Mouse (Mus musculus): ENCODE data around the gene Fahd1. TPM values are rescaled to one million over a fixed set of nuclear protein-coding genes. Genes with fewer than 3 reads are reported as not detected.

The Fahd1 gene
- polyA plus RNA-seq, 1 experiment: 7.8 TPM

DNA sequence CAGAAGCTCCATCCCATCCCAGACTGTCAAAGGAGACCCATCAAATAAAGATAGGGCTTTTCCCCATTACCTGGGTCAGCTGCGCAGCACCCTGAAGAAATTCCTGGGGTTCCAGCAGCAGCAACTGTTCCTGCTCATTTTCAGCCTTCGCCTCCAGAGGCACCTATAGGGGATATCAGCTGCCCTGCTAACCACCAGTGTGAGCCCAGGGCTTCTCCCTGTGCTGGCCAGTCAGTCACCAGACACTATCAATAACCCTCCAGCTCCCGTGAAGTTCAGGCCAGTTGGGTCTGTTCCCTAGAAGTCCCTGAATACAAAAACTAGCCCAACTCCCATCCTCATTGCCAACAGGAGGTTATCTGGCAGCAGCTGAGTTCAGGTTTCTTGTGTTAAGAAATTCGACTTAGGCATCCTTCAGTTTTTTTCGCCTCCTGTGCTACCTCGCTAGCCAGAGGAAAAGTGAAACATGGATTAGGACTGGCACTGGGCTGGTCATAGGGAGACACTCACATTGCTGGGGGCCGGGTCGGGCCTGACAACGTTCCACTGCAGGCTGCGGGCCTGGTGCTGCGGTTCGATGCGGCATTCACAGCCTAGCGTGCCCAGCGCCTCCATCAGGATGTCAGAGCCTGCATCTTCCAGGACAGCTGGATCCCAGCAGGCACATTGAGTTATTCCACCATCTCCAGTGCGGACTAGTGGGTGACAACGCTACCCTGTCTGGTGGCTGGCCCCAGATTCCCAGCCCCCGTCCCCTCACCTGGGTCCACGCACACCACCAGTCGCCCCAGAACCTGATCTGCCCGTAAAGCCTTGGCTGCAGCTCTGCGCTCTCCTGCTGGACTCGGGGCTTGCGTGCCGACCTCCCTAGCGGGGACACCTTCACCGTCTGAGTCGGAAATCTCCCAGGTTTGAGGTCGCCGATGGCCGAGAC, 44.2 kb upstream of the Fahd1 start:
- WGBS: 10% methylated on average over 31 of the region's 31 CpGs
- Histone ChIP-seq H3K4me1 (ENCODE audit: control insufficient read depth, insufficient read depth, low read length) (peaks cover 16% of the 10 kb centered on the region), H3K4me3 (replicated peaks; ENCODE audit: extremely low read depth, low read depth, low read length) (peak overlapping the region; percentile 91)
- TF ChIP-seq POLR2A (IDR thresholded peaks at IDR 0.05; ENCODE audit: borderline replicate concordance, extremely low read depth, low read depth, low read length) (no peak), CTCF (IDR thresholded peaks at IDR 0.05; ENCODE audit: insufficient read depth, low read length) (no peak)
- no peak for DNase-seq

DNA sequence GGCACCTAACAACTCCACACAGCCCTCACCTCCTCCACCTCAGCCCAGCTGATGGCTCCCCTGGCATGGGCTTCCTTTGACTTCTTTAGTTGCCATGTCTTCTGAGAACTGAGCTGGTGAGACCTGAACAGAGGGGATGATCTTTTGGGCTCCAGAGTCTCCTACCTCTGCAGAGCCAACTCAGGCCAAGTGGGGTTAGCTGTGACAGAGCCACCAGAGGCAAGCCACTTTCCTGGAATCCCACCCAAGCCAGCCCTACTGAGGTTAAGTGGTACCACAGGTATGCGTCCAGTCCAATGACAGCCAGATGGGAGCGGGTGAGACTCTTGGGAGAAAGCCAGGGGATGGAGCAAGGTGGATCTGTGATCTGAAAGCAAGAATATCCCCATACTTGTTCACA, 43.1 kb upstream of the Fahd1 start:
- no peak for TF ChIP-seq CTCF (IDR thresholded peaks at IDR 0.05; ENCODE audit: insufficient read depth, low read length)
- no peak for TF ChIP-seq POLR2A (IDR thresholded peaks at IDR 0.05; ENCODE audit: borderline replicate concordance, extremely low read depth, low read depth, low read length)
- Histone ChIP-seq H3K4me3 (replicated peaks; ENCODE audit: extremely low read depth, low read depth, low read length) (no peak overlapping the region), H3K4me1 (ENCODE audit: control insufficient read depth, insufficient read depth, low read length) (peaks cover 16% of the 10 kb centered on the region)
- DNase-seq: no peak
- 90% methylated on average over 2 of the region's 2 CpGs for WGBS

DNA sequence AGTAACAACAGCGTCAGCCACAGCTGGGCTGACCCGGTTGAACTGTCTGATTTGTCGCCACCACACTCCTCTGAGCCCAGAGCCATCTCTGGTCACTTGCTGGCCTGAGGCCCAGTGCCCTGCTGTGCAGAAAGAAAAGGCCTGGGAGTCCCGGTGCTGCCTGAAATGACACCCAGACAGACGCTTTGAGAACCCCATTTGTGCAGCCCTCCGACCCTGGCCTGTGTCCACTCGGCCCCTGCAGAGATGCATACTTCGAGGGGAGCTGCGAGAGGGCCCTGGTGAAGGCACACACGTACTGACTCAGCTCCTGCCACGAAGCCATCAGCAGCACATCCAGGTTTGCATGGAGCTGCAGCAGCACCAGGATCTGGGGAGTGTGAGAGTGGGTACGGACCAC, 42.6 kb upstream of the Fahd1 start:
- 87% methylated on average over 12 of the region's 12 CpGs for WGBS
- no peak for TF ChIP-seq POLR2A (IDR thresholded peaks at IDR 0.05; ENCODE audit: borderline replicate concordance, extremely low read depth, low read depth, low read length)
- no peak for TF ChIP-seq CTCF (IDR thresholded peaks at IDR 0.05; ENCODE audit: insufficient read depth, low read length)
- Histone ChIP-seq H3K4me1 (ENCODE audit: control insufficient read depth, insufficient read depth, low read length) (peaks cover 16% of the 10 kb centered on the region), H3K4me3 (replicated peaks; ENCODE audit: extremely low read depth, low read depth, low read length) (no peak overlapping the region)
- no peak for DNase-seq

DNA sequence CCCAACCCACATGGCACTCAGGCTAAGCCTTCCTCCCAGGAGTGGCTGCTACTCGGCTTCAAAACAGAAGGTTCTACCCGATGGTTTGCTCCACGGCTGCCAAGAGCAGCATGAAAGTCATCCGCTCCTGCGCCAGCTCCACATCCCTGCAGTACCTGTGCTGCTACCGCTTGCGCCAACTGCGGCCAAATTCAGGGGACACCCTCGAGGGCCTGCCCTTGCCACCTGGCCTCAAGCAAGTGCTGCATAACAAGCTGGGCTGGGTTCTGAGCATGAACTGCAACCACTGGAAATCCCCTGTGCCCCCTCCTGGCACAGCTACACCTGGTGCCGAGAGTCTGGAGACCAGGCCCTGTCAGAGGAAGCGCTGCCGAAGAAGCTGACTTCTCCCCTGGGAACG, 41.2 kb upstream of the Fahd1 start:
- no peak for DNase-seq
- 79% methylated on average over 13 of the region's 13 CpGs for WGBS
- TF ChIP-seq CTCF (IDR thresholded peaks at IDR 0.05; ENCODE audit: insufficient read depth, low read length) (no peak), POLR2A (IDR thresholded peaks at IDR 0.05; ENCODE audit: borderline replicate concordance, extremely low read depth, low read depth, low read length) (no peak)
- Histone ChIP-seq H3K4me3 (replicated peaks; ENCODE audit: extremely low read depth, low read depth, low read length) (no peak overlapping the region), H3K4me1 (ENCODE audit: control insufficient read depth, insufficient read depth, low read length) (peaks cover 15% of the 10 kb centered on the region)

DNA sequence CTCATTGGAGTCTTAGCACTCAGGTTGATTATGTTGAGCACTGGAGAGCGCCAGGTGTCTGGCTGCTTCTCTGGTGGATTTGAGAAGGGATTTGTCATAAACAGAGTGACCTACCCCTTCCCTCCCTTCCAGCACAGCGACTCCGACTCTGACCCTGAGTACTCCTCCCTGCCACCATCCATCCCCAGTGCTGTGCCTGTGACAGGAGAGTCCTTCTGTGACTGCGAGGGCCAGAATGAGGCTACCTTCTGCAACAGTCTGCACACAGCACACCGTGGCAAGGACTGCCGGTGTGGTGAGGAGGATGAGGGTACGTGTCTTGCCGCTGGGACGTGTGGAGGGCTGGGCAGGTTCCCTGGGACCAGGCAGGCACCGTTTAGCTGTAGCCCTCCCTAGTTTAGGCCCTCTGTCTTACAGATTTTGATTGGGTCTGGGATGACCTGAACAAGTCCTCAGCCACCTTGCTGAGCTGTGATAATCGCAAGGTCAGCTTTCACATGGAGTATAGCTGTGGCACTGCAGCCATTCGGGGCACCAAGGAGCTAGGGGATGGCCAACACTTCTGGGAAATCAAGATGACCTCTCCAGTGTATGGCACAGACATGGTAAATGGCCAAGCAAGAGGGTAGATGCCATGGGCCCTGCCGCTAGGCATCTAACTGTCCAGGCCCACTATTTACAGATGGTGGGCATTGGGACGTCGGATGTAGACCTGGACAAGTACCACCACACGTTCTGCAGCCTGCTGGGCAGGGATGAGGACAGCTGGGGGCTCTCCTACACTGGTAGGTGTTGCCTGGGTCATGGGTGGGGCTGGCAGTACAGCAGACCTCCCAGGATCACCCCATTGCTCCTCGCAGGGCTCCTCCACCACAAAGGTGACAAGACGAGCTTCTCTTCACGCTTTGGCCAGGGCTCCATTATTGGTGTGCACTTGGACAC, 40.3 kb upstream of the Fahd1 start:
- WGBS: 83% methylated on average over 19 of the region's 19 CpGs
- no peak for TF ChIP-seq CTCF (IDR thresholded peaks at IDR 0.05; ENCODE audit: insufficient read depth, low read length)
- peak; percentile 40; the same call in 1 of the 2 replicates for TF ChIP-seq POLR2A (IDR thresholded peaks at IDR 0.05; ENCODE audit: borderline replicate concordance, extremely low read depth, low read depth, low read length)
- no peak overlapping the region for H3K4me3 ChIP-seq (replicated peaks; ENCODE audit: extremely low read depth, low read depth, low read length)
- peaks cover 14% of the 10 kb centered on the region for H3K4me1 ChIP-seq (ENCODE audit: control insufficient read depth, insufficient read depth, low read length)
- no peak for DNase-seq

DNA sequence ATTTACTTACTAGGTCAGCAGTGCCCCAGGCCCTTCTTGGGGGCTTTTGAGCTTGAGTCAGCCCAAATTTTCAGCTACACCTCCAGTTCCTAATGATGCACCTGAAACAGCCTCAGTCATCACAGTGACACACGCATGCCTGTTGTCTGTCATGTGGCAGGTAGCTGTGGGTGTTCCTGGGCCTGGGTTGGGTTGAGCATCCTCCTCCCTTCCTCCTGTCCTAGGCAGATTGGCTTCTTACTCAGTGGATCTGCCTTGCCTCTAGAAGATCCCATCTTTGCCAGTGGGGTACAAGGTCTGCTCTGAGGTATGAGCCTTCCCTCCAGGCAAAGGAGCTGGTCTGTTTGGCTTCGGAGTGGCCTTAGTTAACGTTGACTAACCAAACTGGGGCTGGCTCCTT, 38.7 kb upstream of the Fahd1 start:
- Histone ChIP-seq H3K4me3 (replicated peaks; ENCODE audit: extremely low read depth, low read depth, low read length) (no peak overlapping the region), H3K4me1 (ENCODE audit: control insufficient read depth, insufficient read depth, low read length) (peaks cover 9% of the 10 kb centered on the region; the same call in 1 of the 2 replicates)
- 83% methylated on average over 3 of the region's 3 CpGs for WGBS
- DNase-seq: no peak
- TF ChIP-seq CTCF (IDR thresholded peaks at IDR 0.05; ENCODE audit: insufficient read depth, low read length) (no peak), POLR2A (IDR thresholded peaks at IDR 0.05; ENCODE audit: borderline replicate concordance, extremely low read depth, low read depth, low read length) (peak; percentile 38; the same call in 1 of the 2 replicates)

DNA sequence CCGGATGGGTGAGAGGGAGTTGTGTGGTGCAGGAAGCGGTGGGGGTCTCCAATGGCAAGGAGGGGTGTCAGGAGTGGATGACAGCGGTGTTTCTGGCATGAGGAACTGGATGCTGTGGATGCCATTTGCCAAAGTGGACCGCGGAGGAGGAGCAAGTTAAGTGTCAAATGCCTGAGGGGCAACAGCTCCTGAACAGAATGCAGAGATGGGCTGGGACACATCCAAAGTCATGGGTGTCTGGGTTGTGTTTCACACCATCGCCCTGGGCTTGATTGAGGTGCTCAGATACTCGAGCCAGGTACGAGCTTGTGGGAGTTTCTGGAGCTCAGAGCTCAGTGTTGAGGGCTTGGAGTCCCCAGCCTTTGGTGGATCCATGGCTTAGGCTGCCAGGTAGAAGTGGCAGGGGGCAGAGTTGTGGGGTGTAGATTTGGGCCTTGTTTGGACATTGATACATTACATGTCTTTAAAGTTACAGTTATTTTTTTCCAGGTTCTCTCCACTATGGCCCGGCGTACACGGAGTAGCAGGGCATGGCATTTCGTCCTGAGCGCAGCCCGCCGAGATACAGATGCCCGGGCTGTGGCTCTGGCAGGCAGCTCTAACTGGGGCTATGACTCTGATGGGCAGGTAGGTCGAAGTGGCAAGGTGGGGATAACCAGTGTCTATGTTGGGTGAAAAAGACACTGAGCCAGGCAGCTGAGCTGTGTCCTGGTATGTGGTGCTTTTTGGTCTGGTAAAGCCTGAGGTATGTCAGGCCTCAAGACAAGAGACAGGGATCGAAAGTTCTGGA, 37.3 kb upstream of the Fahd1 start:
- H3K4me1 ChIP-seq (ENCODE audit: control insufficient read depth, insufficient read depth, low read length): peaks cover 9% of the 10 kb centered on the region; the same call in 1 of the 2 replicates
- TF ChIP-seq POLR2A (IDR thresholded peaks at IDR 0.05; ENCODE audit: borderline replicate concordance, extremely low read depth, low read depth, low read length) (peak; percentile 13; the same call in 1 of the 2 replicates), CTCF (IDR thresholded peaks at IDR 0.05; ENCODE audit: insufficient read depth, low read length) (no peak)
- no peak for DNase-seq
- WGBS: 56% methylated on average over 18 of the region's 18 CpGs
- H3K4me3 ChIP-seq (replicated peaks; ENCODE audit: extremely low read depth, low read depth, low read length): peak overlapping the region; percentile 63

DNA sequence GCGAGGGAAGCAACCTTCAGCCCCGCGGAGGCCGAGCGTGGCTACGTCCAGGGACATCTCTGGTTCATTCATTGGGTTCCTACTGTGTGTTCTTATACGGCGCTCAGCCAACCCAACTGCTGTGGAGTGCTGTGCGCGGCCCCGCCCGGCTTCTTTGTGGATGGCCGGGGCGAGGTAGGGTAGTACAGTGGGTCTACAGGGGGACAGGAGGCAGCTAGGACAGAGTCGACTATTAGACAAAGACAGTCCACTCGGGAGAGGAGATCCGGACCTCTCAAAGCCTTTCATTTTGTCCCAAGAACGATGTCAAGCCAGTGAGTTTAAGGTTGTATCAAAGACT, 36.7 kb upstream of the Fahd1 start:
- WGBS: 1% methylated on average over 18 of the region's 18 CpGs
- peak overlapping the region; percentile 63 for H3K4me3 ChIP-seq (replicated peaks; ENCODE audit: extremely low read depth, low read depth, low read length)
- no peak for DNase-seq
- no peak for TF ChIP-seq CTCF (IDR thresholded peaks at IDR 0.05; ENCODE audit: insufficient read depth, low read length)
- no peak for TF ChIP-seq POLR2A (IDR thresholded peaks at IDR 0.05; ENCODE audit: borderline replicate concordance, extremely low read depth, low read depth, low read length)
- H3K4me1 ChIP-seq (ENCODE audit: control insufficient read depth, insufficient read depth, low read length): peaks cover 9% of the 10 kb centered on the region; the same call in 1 of the 2 replicates

Measured in lung, adult 2 months (tissue).